8 mouse cellular contexts compared by ENCODE assay signal in genomic region chr5:115543509-115544253, GRCm38 (mm10). TPM values are rescaled to one million over a fixed set of nuclear protein-coding genes. Genes with fewer than 3 reads are reported as not detected.
DNase-seq lines count a peak whose midpoint lies in the region; ATAC-seq and TF ChIP-seq lines count a peak whose summit lies in the region.

No protein-coding gene starts in this region.

- 47% methylated on average over 17 of the region's 17 CpGs for WGBS in forebrain, postnatal 0 days
- WGBS in intestine, embryonic 14.5 days = 43% methylated on average over 17 of the region's 17 CpGs

- H3K4me2 ChIP-seq in forebrain, postnatal 0 days (ENCODE audit: low read depth) = no peak overlapping the region
- H3K4me2 ChIP-seq in intestine, embryonic 14.5 days (ENCODE audit: low read length) = peak overlapping the region; percentile 34

- no peaks in the 10 kb centered on the region for H3K9me3 ChIP-seq in forebrain, postnatal 0 days (ENCODE audit: low read length)
- H3K9me3 ChIP-seq in intestine, embryonic 14.5 days (ENCODE audit: control insufficient read depth, low read length) = no peaks in the 10 kb centered on the region
- no peaks in the 10 kb centered on the region for H3K9me3 ChIP-seq in megakaryocyte, embryonic 14.5 days

- peaks cover 9% of the 10 kb centered on the region; the same call in 1 of the 2 replicates for H3K36me3 ChIP-seq in forebrain, postnatal 0 days (ENCODE audit: insufficient read depth)
- H3K36me3 ChIP-seq in intestine, embryonic 14.5 days (ENCODE audit: control insufficient read depth, insufficient read depth, low read length) = peaks cover 40% of the 10 kb centered on the region
- peaks cover 61% of the 10 kb centered on the region for H3K36me3 ChIP-seq in megakaryocyte, embryonic 14.5 days (replicated peaks; ENCODE audit: low read length)

- H3K4me1 ChIP-seq in forebrain, postnatal 0 days (ENCODE audit: insufficient read depth) = peaks cover 8% of the 10 kb centered on the region
- H3K4me1 ChIP-seq in intestine, embryonic 14.5 days (replicated peaks; ENCODE audit: control insufficient read depth, insufficient read depth, low read length) = peaks cover 26% of the 10 kb centered on the region
- H3K4me1 ChIP-seq in megakaryocyte, embryonic 14.5 days = peaks cover 51% of the 10 kb centered on the region

- no peak overlapping the region; the same call in 1 of the 2 replicates for H3K9ac ChIP-seq in forebrain, postnatal 0 days
- peak overlapping the region; percentile 29; the same call in 1 of the 2 replicates for H3K9ac ChIP-seq in intestine, embryonic 14.5 days (ENCODE audit: low read length)

- peak; percentile 70 for ATAC-seq in cerebellum, adult (ENCODE audit: insufficient number of reproducible peaks, low FRiP score, low TSS enrichment)
- ATAC-seq in forebrain, postnatal 0 days = peak; percentile 65
- peak; percentile 50 for ATAC-seq in intestine, embryonic 14.5 days (replicated peaks; ENCODE audit: low FRiP score, low TSS enrichment, low read depth)

- intact Hi-C loops in left cerebral cortex, postnatal 36 days (cut with DNase I) = no loop called here

- H3K27me3 ChIP-seq in forebrain, postnatal 0 days (ENCODE audit: insufficient read depth, low read length) = no peaks in the 10 kb centered on the region
- no peaks in the 10 kb centered on the region for H3K27me3 ChIP-seq in intestine, embryonic 14.5 days (replicated peaks; ENCODE audit: control insufficient read depth, insufficient read depth, low read length)
- H3K27me3 ChIP-seq in megakaryocyte, embryonic 14.5 days (replicated peaks) = no peaks in the 10 kb centered on the region

- DNase-seq in MN1 (ENCODE audit: low spot score) = peak; percentile 54
- peak; percentile 61 for DNase-seq in forebrain, postnatal 0 days
- no peak for DNase-seq in intestine, embryonic 14.5 days (ENCODE audit: low spot score)
- DNase-seq in left cerebral cortex, postnatal 36 days (ENCODE audit: low spot score in 2 of 2) = peak; percentile 42 to 64
- peak; percentile 76 for DNase-seq in skeletal muscle tissue, adult 2 months (ENCODE audit: low read depth, low spot score)
- DNase-seq in thymus, postnatal 14 days = no peak

- TF ChIP-seq CTCF in forebrain, postnatal 0 days (IDR thresholded peaks at IDR 0.05; ENCODE audit: low read depth) = no peak

- H3K4me3 ChIP-seq in forebrain, postnatal 0 days (ENCODE audit: low read depth, low read length) = no peak overlapping the region
- H3K4me3 ChIP-seq in intestine, embryonic 14.5 days (ENCODE audit: low read depth, low read length) = peak overlapping the region; percentile 10; the same call in 1 of the 2 replicates
- H3K4me3 ChIP-seq in megakaryocyte, embryonic 14.5 days (replicated peaks) = peak overlapping the region; percentile 90

- no peak overlapping the region for H3K27ac ChIP-seq in forebrain, postnatal 0 days (ENCODE audit: low read depth, low read length)
- H3K27ac ChIP-seq in intestine, embryonic 14.5 days (ENCODE audit: low read depth) = peak overlapping the region; percentile 77

RNA-seq across cellular contexts. Expression of gene Rplp0, which starts 15.6 kb away (rescaled TPM):
- total RNA-seq in forebrain, postnatal 0 days (2014; rRNA removed) = 1,794 and 2,056 TPM in 2 replicates
- 842 and 978 TPM in 2 replicates for polyA plus RNA-seq in forebrain, postnatal 0 days (2015; fragmentation: Nextera tagmentation; extraction: Ambion mirVana)
- 2,116 and 2,150 TPM in 2 replicates for polyA plus RNA-seq in intestine, embryonic 14.5 days (2014; fragmentation: Nextera tagmentation; extraction: Ambion mirVana)
- 100 to 1,000 TPM; 173 to 213 TPM for total RNA-seq in left cerebral cortex, postnatal 36 days (2021)
- 975 and 2,538 TPM in 2 replicates for polyA plus RNA-seq in megakaryocyte, embryonic 14.5 days (2012; ENCODE audit: insufficient read depth, low replicate concordance)

RNA-seq across cellular contexts. Expression of gene Gcn1l1, which starts 21.4 kb away (rescaled TPM):
- 51.9 and 74.4 TPM in 2 replicates for total RNA-seq in forebrain, postnatal 0 days (2014; rRNA removed)
- polyA plus RNA-seq in forebrain, postnatal 0 days (2015; fragmentation: Nextera tagmentation; extraction: Ambion mirVana) = 19.4 and 22.4 TPM in 2 replicates
- polyA plus RNA-seq in intestine, embryonic 14.5 days (2014; fragmentation: Nextera tagmentation; extraction: Ambion mirVana) = 43.6 and 44.8 TPM in 2 replicates
- total RNA-seq in left cerebral cortex, postnatal 36 days (2021) = 10 to 100 TPM; 61.2 to 69.0 TPM
- 25.1 and 30.4 TPM in 2 replicates for polyA plus RNA-seq in megakaryocyte, embryonic 14.5 days (2012; ENCODE audit: insufficient read depth, low replicate concordance)

RNA-seq across cellular contexts. Expression of gene Pxn, which starts 37.2 kb away (rescaled TPM):
- total RNA-seq in forebrain, postnatal 0 days (2014; rRNA removed) = 23.5 and 29.8 TPM in 2 replicates
- 14.1 and 14.8 TPM in 2 replicates for polyA plus RNA-seq in forebrain, postnatal 0 days (2015; fragmentation: Nextera tagmentation; extraction: Ambion mirVana)
- polyA plus RNA-seq in intestine, embryonic 14.5 days (2014; fragmentation: Nextera tagmentation; extraction: Ambion mirVana) = 16.8 and 19.3 TPM in 2 replicates
- total RNA-seq in left cerebral cortex, postnatal 36 days (2021) = 10 to 100 TPM; 15.1 to 24.7 TPM
- polyA plus RNA-seq in megakaryocyte, embryonic 14.5 days (2012; ENCODE audit: insufficient read depth, low replicate concordance) = 63.1 and 67.7 TPM in 2 replicates

RNA-seq across cellular contexts. Expression of gene Sirt4, which starts 59.2 kb away (rescaled TPM):
- 34.5 and 36.3 TPM in 2 replicates for total RNA-seq in forebrain, postnatal 0 days (2014; rRNA removed)
- polyA plus RNA-seq in forebrain, postnatal 0 days (2015; fragmentation: Nextera tagmentation; extraction: Ambion mirVana) = 18.3 and 18.8 TPM in 2 replicates
- polyA plus RNA-seq in intestine, embryonic 14.5 days (2014; fragmentation: Nextera tagmentation; extraction: Ambion mirVana) = 15.2 and 21.5 TPM in 2 replicates
- total RNA-seq in left cerebral cortex, postnatal 36 days (2021) = 10 to 100 TPM; 19.7 to 51.7 TPM
- 3.1 TPM in 1 of 2 replicates, not detected in the other for polyA plus RNA-seq in megakaryocyte, embryonic 14.5 days (2012; ENCODE audit: insufficient read depth, low replicate concordance)

Comparison
In these comparisons a context has a peak if more than half of its experiments do, and no peak if none do; other contexts are left out.
1. DNase-seq: peak in MN1 (single experiment), forebrain, postnatal 0 days (single experiment), left cerebral cortex, postnatal 36 days (2 of 2) and skeletal muscle tissue, adult 2 months (single experiment); none in intestine, embryonic 14.5 days (single experiment) and thymus, postnatal 14 days (single experiment).
2. Peak in every context shown above with its lines, with median percentiles within 50 percentile points of each other: ATAC-seq.